Mouse (Mus musculus): ENCODE measurements around the gene Ninj2. TPM values are rescaled to one million over a fixed set of nuclear protein-coding genes. Genes with fewer than 3 reads are reported as not detected.

The Ninj2 gene
- total and polyA plus RNA-seq, 3 experiments: 1.1 to 6.5 TPM; not detected in 1

GRCm38 (mm10) chr6:120240461-120240860, 147.3 kb downstream of the Ninj2 start:
- in situ Hi-C loops (cut with MboI; ENCODE audit: low pct_ligation_motif_present, low pct_unique_long_range_greater_than_20kb, low sequenced_read_pairs) (no loop called here), dilution Hi-C loops (cut with MboI; ENCODE audit: extremely low pct_ligation_motif_present, extremely low pct_unique_long_range_greater_than_20kb, low sequenced_read_pairs) (no loop called here)
- Histone ChIP-seq H3K4me3 (replicated peaks in 1 of 3; ENCODE audit: low read depth in 2 of 3, low read length in 2 of 3, poor library complexity in 1 of 3) (no peak overlapping the region), H3K9me3 (replicated peaks; ENCODE audit: low read length) (no peaks in the 10 kb centered on the region), H3K27me3 (replicated peaks) (no peaks in the 10 kb centered on the region), H3K4me1 (ENCODE audit: control insufficient read depth in 1 of 2, insufficient read depth in 2 of 2) (peaks cover 0 to 4% of the 10 kb centered on the region in 2 experiments; a peak in 2 of 4 replicates), H3K79me2 (replicated peaks; ENCODE audit: control insufficient read depth, extremely low read depth, insufficient read depth, poor library complexity, severe bottlenecking) (no peaks in the 10 kb centered on the region), H3K36me3 (replicated peaks in 1 of 2; ENCODE audit: control insufficient read depth in 1 of 2, insufficient read depth in 1 of 2, low read length in 1 of 2) (no peaks in the 10 kb centered on the region), H3K9ac (ENCODE audit: insufficient read depth, low read depth) (no peak overlapping the region), H3K27ac (ENCODE audit: insufficient read depth, low read depth) (no peak overlapping the region), H3K4me2 (ENCODE audit: insufficient read depth, low read depth, poor library complexity, severe bottlenecking) (no peak overlapping the region)
- no peak for TF ChIP-seq JUN (IDR thresholded peaks at IDR 0.05; ENCODE audit: insufficient read depth, low read depth, low read length)
- no peak for TF ChIP-seq USF1 (IDR thresholded peaks at IDR 0.05; ENCODE audit: low read depth, low read length)
- no peak for TF ChIP-seq JUND (conservative IDR thresholded peaks at IDR 0.05; ENCODE audit: low read depth, low read length)
- no peak for TF ChIP-seq NRF1 (IDR thresholded peaks at IDR 0.05; ENCODE audit: low read depth, low read length)
- TF ChIP-seq IRF4 (IDR thresholded peaks at IDR 0.05; ENCODE audit: low read depth, low read length): no peak
- no peak for TF ChIP-seq ZMIZ1 (IDR thresholded peaks at IDR 0.05; ENCODE audit: low read depth, low read length)
- TF ChIP-seq E2F4 (IDR thresholded peaks at IDR 0.05; ENCODE audit: insufficient replicate concordance, low read depth, low read length): no peak
- TF ChIP-seq USF2 (conservative IDR thresholded peaks at IDR 0.05; ENCODE audit: low read depth, low read length): no peak
- TF ChIP-seq HCFC1 (IDR thresholded peaks at IDR 0.05; ENCODE audit: low read depth, low read length): no peak
- no peak for TF ChIP-seq MEF2A (IDR thresholded peaks at IDR 0.05; ENCODE audit: borderline replicate concordance, low read depth, low read length)
- TF ChIP-seq GABPA (IDR thresholded peaks at IDR 0.05; ENCODE audit: insufficient replicate concordance, low read depth, low read length): no peak
- TF ChIP-seq ZNF384 (IDR thresholded peaks at IDR 0.05; ENCODE audit: low read depth, low read length): no peak
- TF ChIP-seq POLR2AphosphoS2 (IDR thresholded peaks at IDR 0.05; ENCODE audit: low read depth, low read length): no peak
- TF ChIP-seq ETS1 (conservative IDR thresholded peaks at IDR 0.05; ENCODE audit: low read depth, low read length): no peak
- no peak for TF ChIP-seq EP300 (IDR thresholded peaks at IDR 0.05; ENCODE audit: low read length)
- TF ChIP-seq MYC (IDR thresholded peaks at IDR 0.05; ENCODE audit: low read depth, low read length): no peak
- no peak for TF ChIP-seq ELF1 (IDR thresholded peaks at IDR 0.05; ENCODE audit: low read depth, low read length)
- no peak for TF ChIP-seq PAX5 (IDR thresholded peaks at IDR 0.05; ENCODE audit: low read length)
- DNase-seq (ENCODE audit: extremely low read depth): no peak

DNA sequence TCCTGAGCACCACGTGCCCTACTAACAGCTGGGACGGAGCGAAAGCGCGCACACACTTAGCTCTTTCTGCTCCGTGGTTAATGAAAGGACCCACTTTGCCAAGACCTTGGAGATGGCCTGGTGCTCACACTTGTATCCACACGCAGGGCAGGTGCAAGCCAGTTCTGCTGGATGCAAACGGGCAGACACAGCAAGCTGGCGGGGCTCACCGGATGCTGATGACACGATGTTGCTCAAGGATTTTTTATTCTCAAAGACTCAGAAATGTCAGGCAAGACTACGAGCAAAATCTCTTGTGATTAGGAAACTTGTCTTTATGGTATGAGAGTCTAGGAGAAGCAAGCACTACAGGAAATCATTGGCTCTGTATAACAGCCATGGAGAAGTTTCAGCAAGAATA, 148.3 kb downstream of the Ninj2 start:
- Histone ChIP-seq H3K79me2 (replicated peaks; ENCODE audit: control insufficient read depth, extremely low read depth, insufficient read depth, poor library complexity, severe bottlenecking) (no peaks in the 10 kb centered on the region), H3K4me1 (ENCODE audit: control insufficient read depth in 1 of 2, insufficient read depth in 2 of 2) (peaks cover 0 to 4% of the 10 kb centered on the region in 2 experiments; a peak in 2 of 4 replicates), H3K9ac (ENCODE audit: insufficient read depth, low read depth) (no peak overlapping the region), H3K4me3 (replicated peaks in 1 of 3; ENCODE audit: low read depth in 2 of 3, low read length in 2 of 3, poor library complexity in 1 of 3) (no peak overlapping the region), H3K36me3 (replicated peaks in 1 of 2; ENCODE audit: control insufficient read depth in 1 of 2, insufficient read depth in 1 of 2, low read length in 1 of 2) (no peaks in the 10 kb centered on the region), H3K9me3 (replicated peaks; ENCODE audit: low read length) (no peaks in the 10 kb centered on the region), H3K27ac (ENCODE audit: insufficient read depth, low read depth) (no peak overlapping the region), H3K27me3 (replicated peaks) (no peaks in the 10 kb centered on the region), H3K4me2 (ENCODE audit: insufficient read depth, low read depth, poor library complexity, severe bottlenecking) (no peak overlapping the region)
- dilution Hi-C loops (cut with MboI; ENCODE audit: extremely low pct_ligation_motif_present, extremely low pct_unique_long_range_greater_than_20kb, low sequenced_read_pairs): no loop called here
- no peak for DNase-seq (ENCODE audit: extremely low read depth)
- in situ Hi-C loops (cut with MboI; ENCODE audit: low pct_ligation_motif_present, low pct_unique_long_range_greater_than_20kb, low sequenced_read_pairs): no loop called here
- no peak for TF ChIP-seq MAFK (IDR thresholded peaks at IDR 0.05; ENCODE audit: insufficient replicate concordance, low read length)
- no peak for TF ChIP-seq TCF12 (IDR thresholded peaks at IDR 0.05; ENCODE audit: low read depth, low read length)
- no peak for TF ChIP-seq USF2 (conservative IDR thresholded peaks at IDR 0.05; ENCODE audit: low read depth, low read length)
- no peak for TF ChIP-seq POLR2AphosphoS2 (IDR thresholded peaks at IDR 0.05; ENCODE audit: low read depth, low read length)
- TF ChIP-seq BHLHE40 (IDR thresholded peaks at IDR 0.05; ENCODE audit: low read depth, low read length): no peak
- no peak for TF ChIP-seq HCFC1 (IDR thresholded peaks at IDR 0.05; ENCODE audit: low read depth, low read length)
- no peak for TF ChIP-seq ZC3H11A (IDR thresholded peaks at IDR 0.05; ENCODE audit: low read depth, low read length)
- TF ChIP-seq MYC (IDR thresholded peaks at IDR 0.05; ENCODE audit: low read depth, low read length): no peak
